Mouse (Mus musculus): ENCODE results near the gene Mpdu1.

- TF ChIP-seq POLR2A (IDR thresholded peaks at IDR 0.05; ENCODE audit: insufficient read depth, low read length) (no peak), CTCF (IDR thresholded peaks at IDR 0.05; ENCODE audit: low read depth, low read length) (no peak), EP300 (IDR thresholded peaks at IDR 0.05; ENCODE audit: insufficient read depth, low read depth, low read length) (no peak)
Observed at GRCm38 (mm10) chr11:69684936-69685335, 22.5 kb upstream of the Mpdu1 start.
